Mouse (Mus musculus): ENCODE data around the gene Hook2.
A peak's percentile ranks its signal among the peaks of the same experiment; 100 is the strongest.

The Hook2 gene

DNA sequence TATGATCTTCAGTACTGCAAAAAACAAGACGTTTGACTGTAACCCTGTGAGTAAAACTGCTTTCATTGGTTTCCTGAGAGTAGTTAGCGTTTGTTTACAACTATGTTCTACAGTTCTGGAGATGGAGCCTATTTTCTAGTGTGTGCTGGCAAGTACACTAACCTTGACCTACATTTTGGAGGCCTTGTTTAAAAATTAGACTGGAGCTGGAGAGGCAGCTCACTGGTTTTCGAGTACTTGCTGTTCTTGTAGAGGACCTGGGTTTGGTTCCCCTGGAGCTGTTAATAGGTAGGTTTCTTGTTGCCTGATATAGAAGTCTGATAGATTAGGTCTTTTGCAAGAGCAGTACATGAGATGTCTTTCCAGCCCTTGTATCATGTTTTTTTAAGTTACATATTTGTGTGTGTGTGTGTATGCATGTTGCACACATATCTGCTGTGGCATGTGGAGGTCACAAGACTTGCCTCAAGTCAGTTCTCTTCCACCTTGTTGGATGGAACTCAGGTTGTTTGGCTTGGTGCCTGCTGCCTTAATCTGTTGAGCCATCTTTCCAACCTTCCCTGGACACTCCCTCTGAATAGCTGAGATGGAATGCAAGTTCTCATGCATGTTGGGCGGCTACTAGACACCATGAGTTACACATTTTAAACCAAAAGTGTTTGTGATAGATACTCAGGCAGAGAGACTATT, 42.4 kb downstream of the Hook2 start:
- DNase-seq (ENCODE audit: low spot score) = no peak

DNA sequence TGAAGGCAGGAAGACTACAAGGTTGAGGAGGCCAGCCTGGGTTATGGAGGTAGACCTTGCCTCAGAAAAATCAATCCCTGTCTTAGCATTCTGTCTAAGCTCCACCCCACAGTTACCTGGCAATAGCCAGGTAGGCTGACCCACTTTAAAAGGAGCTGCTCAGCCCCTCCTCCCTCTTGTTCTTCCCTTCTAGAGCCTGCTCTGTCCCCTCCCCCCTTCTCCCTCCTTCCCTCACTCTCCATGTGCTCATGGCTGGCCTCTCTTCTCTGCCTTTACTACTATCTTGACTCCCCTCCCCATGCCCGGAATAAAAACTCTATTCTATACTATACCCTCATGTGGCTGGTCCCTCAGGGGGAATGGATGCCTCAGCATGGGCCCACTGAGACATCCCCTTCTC, 43.5 kb downstream of the Hook2 start:
- no peak for DNase-seq (ENCODE audit: low spot score)

DNA sequence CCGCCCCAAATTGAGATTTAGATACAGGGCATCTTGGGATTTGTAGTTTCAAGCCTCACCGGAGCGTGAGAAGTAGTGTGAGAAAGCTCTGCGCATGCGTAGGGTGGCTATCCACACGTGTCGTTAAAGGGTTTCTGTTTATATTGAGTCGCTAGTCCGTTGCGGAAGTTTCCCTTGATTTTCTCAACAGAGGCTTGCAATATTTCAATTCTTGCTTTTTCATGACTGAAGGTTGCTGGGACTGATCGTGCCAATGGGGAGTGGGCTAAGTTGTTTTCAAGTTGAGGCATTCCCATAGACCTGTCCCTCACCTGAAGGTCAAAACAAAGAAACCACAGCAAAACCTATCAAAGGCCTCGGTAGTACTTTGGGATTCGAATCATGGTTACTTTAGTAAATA, 44.4 kb downstream of the Hook2 start:
- peak; percentile 52 for DNase-seq (ENCODE audit: low spot score)

DNA sequence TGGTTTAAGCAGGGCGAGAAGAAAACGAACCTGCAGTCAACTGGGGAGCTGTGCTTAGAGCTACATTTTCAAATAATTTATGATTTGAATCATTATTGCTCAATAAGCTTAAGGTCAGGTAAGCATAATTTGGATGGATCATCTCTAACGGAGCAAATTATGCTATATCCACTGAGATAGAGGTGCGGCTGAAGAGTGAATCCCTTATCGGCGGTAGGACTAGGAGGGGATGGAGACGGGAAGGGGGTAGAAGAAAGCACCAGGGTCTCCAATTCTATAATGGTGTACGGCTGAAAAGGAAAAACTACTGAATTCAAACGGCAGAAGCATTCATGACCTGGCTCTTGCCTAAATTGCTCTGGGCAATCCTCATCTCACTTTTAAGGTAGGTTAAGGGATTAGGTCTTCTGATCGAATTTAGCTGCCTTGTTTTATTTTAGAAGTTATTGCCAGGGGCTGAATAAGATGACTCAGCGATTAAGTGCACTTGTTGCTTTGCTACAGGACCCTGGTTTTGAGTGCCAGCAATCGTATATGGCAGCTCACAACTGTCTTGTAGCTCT, 44.8 kb downstream of the Hook2 start:
- no peak for DNase-seq (ENCODE audit: low spot score)

DNA sequence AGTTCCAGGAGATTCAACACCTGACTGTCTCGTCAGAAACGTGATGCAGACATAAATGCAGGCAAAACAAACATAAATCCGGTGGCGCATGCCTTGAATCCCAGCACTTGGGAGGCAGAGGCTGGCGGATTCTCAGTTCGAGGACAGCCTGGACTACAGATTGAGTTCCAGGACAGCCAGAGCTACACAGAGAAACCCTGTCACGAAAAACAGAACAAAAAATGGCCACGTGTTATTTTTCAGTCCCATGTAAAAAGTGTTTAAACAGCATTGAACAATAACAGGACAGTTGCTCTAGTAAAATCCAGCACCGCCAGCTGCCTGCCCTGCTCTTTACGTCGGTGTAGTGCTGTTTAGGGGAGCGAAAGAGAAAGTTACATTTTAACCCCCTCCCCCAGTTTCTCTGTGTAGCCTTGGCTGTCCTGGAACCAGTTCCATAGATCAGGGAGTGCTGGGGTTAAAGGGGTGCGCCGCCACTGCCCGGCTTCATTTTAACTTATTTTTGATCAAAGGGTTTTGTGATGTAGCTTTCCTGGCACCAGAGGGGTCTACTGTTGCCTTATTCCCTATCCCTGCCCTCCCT, 45.4 kb downstream of the Hook2 start:
- no peak for DNase-seq (ENCODE audit: low spot score)

DNA sequence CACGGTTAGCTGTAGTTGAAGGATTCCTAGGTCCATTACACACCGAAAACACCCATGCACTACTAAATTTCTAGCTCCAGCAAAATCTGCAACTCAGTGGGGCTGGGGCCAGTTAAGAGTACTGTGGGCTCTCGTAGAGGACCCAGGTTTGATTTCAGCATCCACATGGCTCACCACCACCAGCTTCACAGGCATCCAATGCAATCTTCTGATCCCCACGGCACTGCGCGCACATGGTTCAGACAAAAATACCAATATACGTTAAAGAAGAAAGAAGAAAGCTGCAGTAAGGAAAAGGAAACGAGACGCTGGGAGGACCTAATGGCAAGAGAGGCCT, 45.9 kb downstream of the Hook2 start:
- DNase-seq (ENCODE audit: low spot score) = no peak

DNA sequence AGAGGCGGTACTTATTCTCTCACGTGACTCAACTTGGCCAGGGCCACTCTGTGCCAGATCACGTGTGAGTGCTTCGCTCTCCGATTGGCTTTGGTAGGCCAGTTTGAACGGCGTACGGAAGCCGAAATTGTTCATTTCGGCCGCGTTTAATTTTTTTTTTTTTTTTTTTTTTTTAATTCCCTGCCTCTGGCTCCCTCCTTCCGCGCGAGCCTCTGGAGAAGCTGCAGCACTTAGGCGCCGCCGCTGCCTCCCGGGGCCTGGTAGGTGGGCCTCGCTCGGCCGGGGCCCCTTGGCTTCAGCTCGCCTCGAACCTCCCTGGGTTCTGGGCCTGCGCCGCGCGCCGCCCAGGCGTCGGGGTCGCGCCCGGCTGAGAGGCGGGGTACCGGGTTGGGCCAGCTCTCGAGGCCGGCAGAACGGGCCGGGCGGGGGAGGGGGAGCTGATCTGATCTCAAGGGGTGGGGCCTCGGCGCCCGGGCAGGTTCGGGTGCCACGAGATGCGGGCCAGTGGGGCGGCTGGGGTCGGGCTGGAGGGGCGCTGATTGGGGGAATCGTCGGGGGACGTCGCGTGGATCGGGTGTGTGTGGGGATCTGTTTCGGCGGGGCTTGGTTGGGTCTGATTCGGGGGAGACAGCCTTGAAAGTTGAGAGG, 46.4 kb downstream of the Hook2 start, which contains the start of gene Tnpo2:
Gene Tnpo2, plus strand, starts transcription at position 198 of the 648 bp plus-strand sequence.
- peak; percentile 86 for DNase-seq (ENCODE audit: low spot score)

DNA sequence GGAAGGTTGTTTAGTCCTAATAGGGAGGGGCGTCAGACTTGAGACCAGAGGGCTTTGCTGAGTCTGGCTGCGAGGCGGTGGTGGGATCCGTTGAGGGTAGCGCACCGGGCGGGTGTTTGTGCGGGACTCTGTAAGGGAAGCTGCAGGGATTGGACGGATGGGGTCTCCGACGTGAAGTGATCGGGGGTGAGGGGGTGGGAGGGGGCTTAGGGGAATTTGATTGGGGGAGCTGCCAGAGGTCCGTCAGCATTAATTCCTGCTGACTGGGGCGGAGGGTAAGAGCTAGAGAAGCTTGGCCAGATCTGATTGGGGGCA, 46.9 kb downstream of the Hook2 start:
- no peak for DNase-seq (ENCODE audit: low spot score)

DNA sequence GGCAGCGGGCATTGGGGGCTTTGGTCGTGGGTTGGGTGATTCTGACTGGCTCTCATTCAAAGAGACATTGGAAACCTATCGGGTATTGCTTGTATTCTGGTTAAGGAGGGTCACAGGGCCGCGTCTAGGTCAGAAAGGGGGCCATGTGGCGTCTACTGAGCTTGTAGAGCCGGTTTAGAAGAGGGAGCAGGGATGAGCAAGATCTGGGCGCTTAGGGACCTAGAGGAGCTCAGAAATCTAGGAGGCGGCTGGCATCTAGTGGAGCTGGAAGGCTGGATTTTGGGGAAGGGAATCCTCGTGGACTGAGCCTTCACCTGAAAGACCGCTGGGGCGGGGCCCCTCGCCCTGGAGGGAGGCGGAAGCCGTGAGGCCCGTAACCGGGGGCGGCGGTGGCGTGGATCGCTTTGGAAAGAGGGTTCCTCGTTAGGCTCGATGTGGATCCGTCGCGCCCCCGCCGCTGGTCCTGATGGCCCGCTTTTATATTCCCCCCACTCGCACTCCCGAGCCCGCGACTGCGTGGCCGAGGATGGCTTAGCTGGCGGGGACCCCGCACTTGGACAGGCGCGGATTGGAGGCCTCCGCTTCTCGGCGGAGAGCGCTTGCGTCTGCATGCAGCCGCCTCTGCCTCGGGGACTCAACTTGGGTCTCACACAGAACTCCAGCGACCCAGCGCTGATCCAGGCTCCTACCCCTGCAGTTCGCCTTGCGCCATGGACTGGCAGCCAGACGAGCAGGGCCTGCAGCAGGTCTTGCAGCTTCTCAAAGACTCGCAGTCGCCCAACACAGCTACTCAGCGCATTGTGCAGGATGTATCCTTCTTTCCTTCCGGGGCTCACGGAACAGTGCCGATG, 47.5 kb downstream of the Hook2 start:
- no peak for DNase-seq (ENCODE audit: low spot score)

DNA sequence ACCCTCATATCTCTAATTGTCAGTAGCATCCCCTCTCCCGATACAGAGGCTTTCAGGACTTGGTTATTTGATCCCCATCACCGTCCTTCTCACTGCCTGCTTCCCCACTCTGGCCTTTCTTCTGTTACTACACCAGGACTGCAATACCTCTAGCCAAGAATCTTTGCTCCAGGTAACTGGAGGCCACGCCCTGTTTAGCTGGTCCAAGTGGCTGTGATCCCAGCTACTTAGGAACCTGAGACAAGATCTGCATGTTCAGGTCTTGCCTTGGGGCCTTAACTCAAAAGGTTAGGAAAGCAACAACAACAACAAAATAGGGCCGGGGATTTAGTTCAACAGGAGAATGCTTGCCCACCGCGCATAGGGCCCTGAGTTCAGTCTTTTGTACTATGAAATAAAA, 53.2 kb downstream of the Hook2 start:
- no peak for DNase-seq (ENCODE audit: low spot score)

All from layer of hippocampus, adult 9-10 months (tissue).